Mouse (Mus musculus) embryonic facial prominence, embryonic 11.5 days (tissue): ENCODE results near the gene Atxn1l. TPM values are rescaled to one million over a fixed set of nuclear protein-coding genes. Genes with fewer than 3 reads are reported as not detected.

Experiments used
- ATAC-seq: fragments of 200-750 bp; cut with Nextera tagmentation; replicated peaks from 2 replicates; pipeline ENCODE4 v1.8.0; 2017; ENCODE audit warnings: low read depth; ENCODE audit not compliant: insufficient number of reproducible peaks, low FRiP score, low TSS enrichment
- DNase-seq: peaks from one replicate; pipeline ENCODE4 v3.0.0-alpha.2; 2015; ENCODE audit warnings: low spot score
- H3K27ac ChIP-seq: fragments of 300-500 bp; sonication (generic); replicated peaks from 2 replicates; pipeline ENCODE4 v1.5.1; 2014; ENCODE audit warnings: mild to moderate bottlenecking, low read depth, low read length, control low read depth
- H3K27me3 ChIP-seq: fragments of 300-500 bp; sonication (generic); 2 replicates; pipeline ENCODE4 v1.6.1; 2014; ENCODE audit warnings: mild to moderate bottlenecking, low read length, moderate library complexity, mixed read lengths; ENCODE audit not compliant: control insufficient read depth, insufficient read depth
- H3K36me3 ChIP-seq: fragments of 300-500 bp; sonication (generic); replicated peaks from 2 replicates; pipeline ENCODE4 v1.6.1; 2014; ENCODE audit warnings: low read depth, mild to moderate bottlenecking, low read length, moderate library complexity, mixed read lengths; ENCODE audit not compliant: control insufficient read depth, insufficient read depth
- H3K4me1 ChIP-seq: fragments of 300-500 bp; sonication (generic); 2 replicates; pipeline ENCODE4 v1.6.1; 2014; ENCODE audit warnings: low read length, mixed read lengths; ENCODE audit not compliant: control insufficient read depth, insufficient read depth
- H3K4me2 ChIP-seq: fragments of 300-500 bp; sonication (generic); 2 replicates; pipeline ENCODE4 v1.6.1; 2014; ENCODE audit warnings: low read depth, mild to moderate bottlenecking, control low read depth, low read length, moderate library complexity
- H3K4me3 ChIP-seq: fragments of 300-500 bp; sonication (generic); 2 replicates; pipeline ENCODE4 v1.5.1; 2014; ENCODE audit warnings: low read depth, low read length, control low read depth
- H3K9ac ChIP-seq: fragments of 300-500 bp; sonication (generic); replicated peaks from 2 replicates; pipeline ENCODE4 v1.6.1; 2014; ENCODE audit warnings: mild to moderate bottlenecking, control low read depth, low read length
- H3K9me3 ChIP-seq: fragments of 300-500 bp; sonication (generic); replicated peaks from 2 replicates; pipeline ENCODE4 v1.6.1; 2016; ENCODE audit warnings: mild to moderate bottlenecking, low read length, inconsistent platforms, mixed read lengths; ENCODE audit not compliant: control insufficient read depth
- WGBS: fragments of 180-500 bp; shearing (Covaris S2); extraction: QIAGEN DNeasy Blood & Tissue Kit; methylation state at CpG from one replicate; pipeline ENCODE4 v1.1.7; 2014; 5-methylcytosine and 5-hydroxymethylcytosine counted together
- polyA plus RNA-seq: library from polyadenylated mRNA; unstranded; fragments of >200 nt; fragmentation: Nextera tagmentation; extraction: Ambion mirVana; gene quantifications from 2 replicates; pipeline ENCODE4 v1.2.1, GENCODE M21; 2014

Gene Atxn1l
- polyA plus RNA-seq, 1 experiment from 2014 or later, result 6.0 TPM

GRCm38 (mm10) chr8:109714961-109715360 lies 22.6 kb downstream of the Atxn1l start:
- H3K9ac ChIP-seq, result no peak overlapping the region
- H3K27me3 ChIP-seq, result no peaks in the 10 kb centered on the region
- ATAC-seq, result no peak
- no peaks in the 10 kb centered on the region for H3K9me3 ChIP-seq
- no peaks in the 10 kb centered on the region; the same call in none of the 2 replicates for H3K36me3 ChIP-seq
- no peak for DNase-seq
- no peak overlapping the region for H3K4me2 ChIP-seq
- no peaks in the 10 kb centered on the region for H3K4me1 ChIP-seq
- WGBS, result 94% methylated on average over 5 of the region's 5 CpGs
- H3K4me3 ChIP-seq, result no peak overlapping the region
- H3K27ac ChIP-seq, result no peak overlapping the region

DNA sequence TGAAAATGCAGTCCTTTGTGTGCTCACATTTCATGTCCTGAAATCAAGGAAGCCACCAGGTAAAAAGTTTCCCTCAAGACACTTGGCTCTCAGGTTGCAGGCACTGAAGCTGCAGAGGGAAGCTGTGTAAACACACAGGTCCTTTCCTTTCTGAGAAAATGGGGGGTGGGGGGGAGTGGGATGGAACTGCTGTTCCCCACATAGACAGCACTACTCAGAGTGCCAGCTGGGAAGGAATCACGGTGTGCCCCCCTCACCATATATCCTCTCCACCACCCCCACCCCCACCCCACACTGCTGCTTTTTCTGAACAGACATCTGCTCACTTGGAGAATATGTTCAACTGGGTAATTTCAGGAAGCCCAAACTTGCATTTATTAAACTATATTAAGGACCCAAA lies 25.0 kb downstream of the Atxn1l start:
- DNase-seq (no peak), ATAC-seq (no peak)
- H3K4me1 ChIP-seq, result no peaks in the 10 kb centered on the region
- no peaks in the 10 kb centered on the region for H3K27me3 ChIP-seq
- H3K36me3 ChIP-seq, result peaks cover 5% of the 10 kb centered on the region
- 68% methylated on average over 1 of the region's 1 CpGs for WGBS
- H3K27ac ChIP-seq, result no peak overlapping the region
- H3K9ac ChIP-seq, result no peak overlapping the region
- no peaks in the 10 kb centered on the region for H3K9me3 ChIP-seq
- H3K4me2 ChIP-seq, result no peak overlapping the region
- H3K4me3 ChIP-seq, result no peak overlapping the region

- no peak overlapping the region for H3K4me3 ChIP-seq
- ATAC-seq (no peak), DNase-seq (no peak)
- H3K36me3 ChIP-seq, result peaks cover 5% of the 10 kb centered on the region
- H3K27me3 ChIP-seq, result no peaks in the 10 kb centered on the region
- no peak overlapping the region for H3K9ac ChIP-seq
- H3K4me1 ChIP-seq, result no peaks in the 10 kb centered on the region
- no peak overlapping the region for H3K4me2 ChIP-seq
- 95% methylated on average over 4 of the region's 4 CpGs for WGBS
- no peaks in the 10 kb centered on the region for H3K9me3 ChIP-seq
- no peak overlapping the region for H3K27ac ChIP-seq
Observed at GRCm38 (mm10) chr8:109707921-109708320, 29.6 kb downstream of the Atxn1l start.

DNA sequence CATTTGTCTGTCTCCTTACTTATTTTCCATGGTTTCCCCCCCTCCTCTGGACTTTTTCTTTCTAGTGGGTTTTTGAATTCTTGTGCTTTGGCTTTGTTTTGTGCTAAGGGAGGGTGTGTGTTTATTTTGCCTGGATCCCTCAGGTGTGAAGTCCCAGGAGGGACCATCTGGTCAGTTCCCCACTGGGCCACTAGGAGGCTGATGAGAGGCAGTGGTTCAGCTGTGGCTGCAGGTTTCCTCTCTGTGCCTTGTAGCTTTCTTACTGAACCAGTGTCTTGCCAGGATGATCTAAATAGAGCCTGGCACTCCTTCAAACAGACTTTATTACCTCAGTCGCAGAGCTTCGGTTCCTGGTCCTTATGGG lies 30.7 kb downstream of the Atxn1l start:
- Histone ChIP-seq H3K9ac (peak overlapping the region; percentile 99), H3K9me3 (no peaks in the 10 kb centered on the region), H3K27me3 (no peaks in the 10 kb centered on the region), H3K27ac (no peak overlapping the region), H3K4me1 (no peaks in the 10 kb centered on the region), H3K4me3 (peak overlapping the region; percentile 74), H3K36me3 (peaks cover 5% of the 10 kb centered on the region; the same call in 1 of the 2 replicates), H3K4me2 (peak overlapping the region; percentile 85)
- 32% methylated on average over 2 of the region's 2 CpGs for WGBS
- peak; percentile 87 for DNase-seq
- no peak for ATAC-seq

GRCm38 (mm10) chr8:109706076-109706873 lies 31.3 kb downstream of the Atxn1l start:
- H3K36me3 ChIP-seq, result peaks cover 5% of the 10 kb centered on the region; the same call in 1 of the 2 replicates
- H3K4me1 ChIP-seq, result no peaks in the 10 kb centered on the region
- WGBS, result 1% methylated on average over 30 of the region's 30 CpGs
- ATAC-seq, result peak; percentile 58; the same call in 1 of the 2 replicates
- peak overlapping the region; percentile 99 for H3K9ac ChIP-seq
- no peaks in the 10 kb centered on the region for H3K27me3 ChIP-seq
- H3K27ac ChIP-seq, result peak overlapping the region; percentile 89
- DNase-seq, result peak; percentile 7
- H3K4me2 ChIP-seq, result peak overlapping the region; percentile 85
- peak overlapping the region; percentile 74 for H3K4me3 ChIP-seq
- H3K9me3 ChIP-seq, result no peaks in the 10 kb centered on the region

DNA sequence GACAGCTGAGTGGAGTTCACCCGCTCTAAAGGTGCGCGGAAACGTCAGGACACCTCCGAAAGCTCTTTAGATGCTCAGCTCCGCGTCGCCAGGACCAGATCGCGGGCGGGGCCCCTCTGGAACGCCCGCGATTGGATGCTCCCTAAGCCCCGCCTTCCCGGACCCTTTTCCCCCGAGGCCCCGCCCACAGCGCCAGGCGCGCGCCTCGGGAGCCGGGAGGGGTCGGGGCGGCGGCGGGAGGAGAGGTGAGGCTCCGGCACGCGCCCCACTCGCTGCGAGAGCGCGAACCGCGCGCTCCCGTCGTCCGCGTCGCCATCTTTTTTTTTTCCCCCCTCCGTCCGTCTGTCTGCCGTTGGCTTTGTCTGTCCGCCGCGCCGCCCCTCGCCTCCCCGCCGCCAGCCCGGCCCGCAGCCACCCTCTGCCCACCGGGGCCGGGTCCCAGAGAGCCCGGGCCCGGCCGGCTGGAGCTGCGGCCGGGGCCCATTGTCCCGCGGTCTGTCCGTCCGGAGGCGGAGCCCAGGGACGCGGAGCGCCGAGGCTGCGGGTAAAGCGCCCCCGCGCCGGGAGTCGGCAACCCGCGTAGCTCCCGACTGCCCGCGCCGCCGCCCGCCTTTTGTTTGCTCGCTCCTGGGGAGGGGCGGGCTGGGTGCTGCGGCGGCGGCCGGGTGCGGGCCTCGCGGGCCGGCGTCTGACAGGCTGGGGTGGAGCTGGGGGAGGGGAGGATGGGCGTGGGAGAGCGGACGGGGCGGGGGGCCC lies 32.0 kb downstream of the Atxn1l start, which contains the start of gene Zfp821:
Gene Zfp821, plus strand, starts transcription at position 227 of the 756 bp plus-strand sequence.
- H3K4me2 ChIP-seq, result peak within 1 kb of the TSS; percentile 85
- 0% methylated on average over 76 of the region's 100 CpGs for WGBS
- no peaks in the 10 kb centered on the region for H3K9me3 ChIP-seq
- H3K4me1 ChIP-seq, result no peaks in the 10 kb centered on the region
- peak within 1 kb of the TSS; percentile 89 for H3K27ac ChIP-seq
- peak within 1 kb of the TSS; percentile 99 for H3K9ac ChIP-seq
- H3K4me3 ChIP-seq, result peak within 1 kb of the TSS; percentile 74
- DNase-seq (peak; percentile 98), ATAC-seq (peak; percentile 83)
- H3K36me3 ChIP-seq, result peaks cover 5% of the 10 kb centered on the region; the same call in 1 of the 2 replicates
- no peaks in the 10 kb centered on the region for H3K27me3 ChIP-seq

GRCm38 (mm10) chr8:109704565-109705319 lies 32.8 kb downstream of the Atxn1l start:
- Histone ChIP-seq H3K27me3 (no peaks in the 10 kb centered on the region), H3K4me1 (no peaks in the 10 kb centered on the region), H3K9ac (peak overlapping the region; percentile 59), H3K9me3 (no peaks in the 10 kb centered on the region), H3K27ac (no peak overlapping the region), H3K4me2 (peak overlapping the region; percentile 85), H3K4me3 (peak overlapping the region; percentile 74), H3K36me3 (peaks cover 5% of the 10 kb centered on the region; the same call in 1 of the 2 replicates)
- no peak for ATAC-seq
- DNase-seq, result no peak
- 14% methylated on average over 24 of the region's 24 CpGs for WGBS
